Mouse (Mus musculus) ES-E14 (cell line): ENCODE results near the gene Dennd6b. TPM values are rescaled to one million over a fixed set of nuclear protein-coding genes. Genes with fewer than 3 reads are reported as not detected.
A peak's percentile ranks its signal among the peaks of the same experiment; 100 is the strongest.

Experiments
- DNase-seq: peaks from one replicate; pipeline ENCODE4 v3.0.0-alpha.2; 2013; ENCODE audit warnings: low read depth, low spot score
- H3K27ac ChIP-seq: 2 replicates; pipeline ENCODE4 v1.5.1; 2012; ENCODE audit warnings: low read depth, mild to moderate bottlenecking, low read length, moderate library complexity, mixed read lengths; ENCODE audit not compliant: poor library complexity, insufficient read depth, severe bottlenecking
- H3K36me3 ChIP-seq: 2 replicates; pipeline ENCODE4 v1.6.1; 2012; ENCODE audit warnings: mild to moderate bottlenecking, low read length, moderate library complexity, mixed read lengths; ENCODE audit not compliant: control insufficient read depth, poor library complexity, insufficient read depth, severe bottlenecking
- H3K4me1 ChIP-seq, 2 experiments: fragments of 150-350 bp in 1 of 2; sonication (generic) in 1 of 2; 2 replicates each; pipeline ENCODE4 v1.6.1; 2012; ENCODE audit warnings: low read length in 2 of 2, mild to moderate bottlenecking in 1 of 2, mixed read lengths in 1 of 2; ENCODE audit not compliant: control insufficient read depth in 2 of 2, insufficient read depth in 2 of 2, poor library complexity in 1 of 2
- H3K4me3 ChIP-seq, 2 experiments: fragments of 150-350 bp in 1 of 2; sonication (generic) in 1 of 2; 2 replicates each; pipeline ENCODE4 v1.5.1; 2012; ENCODE audit warnings: low read length in 2 of 2, low read depth in 1 of 2, mild to moderate bottlenecking in 1 of 2, mixed read lengths in 1 of 2; ENCODE audit not compliant: insufficient read depth in 1 of 2, poor library complexity in 1 of 2, severe bottlenecking in 1 of 2
- H3K9ac ChIP-seq: 2 replicates; pipeline ENCODE4 v1.6.1; 2012; ENCODE audit warnings: low read depth, mild to moderate bottlenecking, low read length, mixed read lengths; ENCODE audit not compliant: poor library complexity, insufficient read depth, severe bottlenecking
- H3K9me3 ChIP-seq: fragments of 150-350 bp; sonication (generic); 2 replicates; pipeline ENCODE4 v1.6.1; 2012; ENCODE audit warnings: low read depth, mild to moderate bottlenecking, low read length; ENCODE audit not compliant: control insufficient read depth, insufficient read depth
- CHD2 ChIP-seq: IDR thresholded peaks from 2 replicates; pipeline ENCODE4 v1.6.1; 2014; ENCODE audit warnings: mild to moderate bottlenecking, low read depth, low read length, inconsistent platforms
- HCFC1 ChIP-seq: IDR thresholded peaks from 2 replicates; pipeline ENCODE4 v1.6.1; 2012; ENCODE audit warnings: low read length, inconsistent platforms, borderline replicate concordance; ENCODE audit not compliant: insufficient read depth
- MAFK ChIP-seq: IDR thresholded peaks from 2 replicates; pipeline ENCODE4 v1.6.1; 2014; ENCODE audit warnings: mild to moderate bottlenecking, low read depth, low read length, inconsistent platforms; ENCODE audit not compliant: insufficient read depth
- ZC3H11A ChIP-seq: IDR thresholded peaks from 2 replicates; pipeline ENCODE4 v1.6.1; 2012; ENCODE audit warnings: low read depth, mild to moderate bottlenecking, inconsistent platforms, low read length, borderline replicate concordance
- ZNF384 ChIP-seq: IDR thresholded peaks from 2 replicates; pipeline ENCODE4 v1.6.1; 2012; ENCODE audit warnings: low read depth, low read length, inconsistent platforms
- in situ Hi-C, 2 experiments: fragments of 600-800 bp; cut with MboI; formaldehyde crosslinking; loops; one replicate each; pipeline ENCODE4 v1.15.1; 2025; ENCODE audit warnings: low sequenced_read_pairs in 2 of 2, inconsistent platforms in 1 of 2; ENCODE audit not compliant: unreplicated experiment in 2 of 2
- total RNA-seq: library from RNA; depleted of rRNA; stranded (reverse); fragments of 300-350 nt; gene quantifications from 2 replicates; pipeline ENCODE4 v1.2.3, GENCODE M21; 2012

Dennd6b gene
- total RNA-seq, 1 experiment: 14.4 TPM

- peak; percentile 66 for DNase-seq
- Histone ChIP-seq H3K4me1 (peaks cover 8 to 62% of the 10 kb centered on the region in 2 experiments), H3K36me3 (peaks cover 4% of the 10 kb centered on the region; the same call in 1 of the 2 replicates), H3K9me3 (no peaks in the 10 kb centered on the region), H3K27ac (peak within 1 kb of the TSS; percentile 65; the same call in 1 of the 2 replicates), H3K9ac (peak within 1 kb of the TSS; percentile 84), H3K4me3 (peak within 1 kb of the TSS; percentile 79 to 81)
- no peak for TF ChIP-seq CHD2
- TF ChIP-seq MAFK: no peak
- no peak for TF ChIP-seq HCFC1
- no peak for TF ChIP-seq ZNF384
- no peak for TF ChIP-seq ZC3H11A
- in situ Hi-C loops: no loop called here
These were observed 15.6 kb downstream of the Dennd6b start, which contains the start of gene Plxnb2 for GRCm38 (mm10) chr15:89180571-89181229. TSS of gene Plxnb2 (minus strand) at chr15:89180788.

GRCm38 (mm10) chr15:89180081-89180541, 16.2 kb downstream of the Dennd6b start:
- Histone ChIP-seq H3K4me3 (peak overlapping the region; percentile 79 to 81), H3K9ac (peak overlapping the region; percentile 80), H3K36me3 (peaks cover 4% of the 10 kb centered on the region; the same call in 1 of the 2 replicates), H3K9me3 (no peaks in the 10 kb centered on the region), H3K27ac (no peak overlapping the region), H3K4me1 (peaks cover 8 to 63% of the 10 kb centered on the region in 2 experiments)
- no peak for DNase-seq
- in situ Hi-C loops: no loop called here
- TF ChIP-seq MAFK (no peak), ZNF384 (no peak), CHD2 (no peak), ZC3H11A (no peak), HCFC1 (no peak)

DNA sequence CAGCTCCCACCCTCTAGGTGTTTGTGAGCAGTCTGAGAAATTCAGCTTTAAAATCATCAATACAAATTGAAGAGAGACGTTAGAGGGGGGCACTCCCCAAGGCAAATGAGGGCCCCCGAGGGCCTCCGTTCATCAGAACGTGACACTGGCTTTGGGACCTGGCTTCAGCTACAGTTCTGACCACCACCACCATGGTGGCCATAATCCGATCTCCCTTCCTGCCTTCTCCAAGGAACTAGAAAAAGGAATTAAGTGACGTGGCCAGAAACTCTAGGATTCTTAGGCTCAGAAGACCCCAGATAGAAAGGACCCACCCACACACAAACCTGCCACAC, 16.7 kb downstream of the Dennd6b start:
- H3K27ac ChIP-seq: no peak overlapping the region
- in situ Hi-C loops: no loop called here
- peaks cover 8 to 64% of the 10 kb centered on the region in 2 experiments for H3K4me1 ChIP-seq
- no peak for DNase-seq
- no peak for TF ChIP-seq HCFC1
- H3K9me3 ChIP-seq: no peaks in the 10 kb centered on the region
- H3K36me3 ChIP-seq: no peaks in the 10 kb centered on the region
- peak overlapping the region; percentile 80; the same call in 1 of the 2 replicates for H3K9ac ChIP-seq
- H3K4me3 ChIP-seq: peak overlapping the region; percentile 79 to 81

DNA sequence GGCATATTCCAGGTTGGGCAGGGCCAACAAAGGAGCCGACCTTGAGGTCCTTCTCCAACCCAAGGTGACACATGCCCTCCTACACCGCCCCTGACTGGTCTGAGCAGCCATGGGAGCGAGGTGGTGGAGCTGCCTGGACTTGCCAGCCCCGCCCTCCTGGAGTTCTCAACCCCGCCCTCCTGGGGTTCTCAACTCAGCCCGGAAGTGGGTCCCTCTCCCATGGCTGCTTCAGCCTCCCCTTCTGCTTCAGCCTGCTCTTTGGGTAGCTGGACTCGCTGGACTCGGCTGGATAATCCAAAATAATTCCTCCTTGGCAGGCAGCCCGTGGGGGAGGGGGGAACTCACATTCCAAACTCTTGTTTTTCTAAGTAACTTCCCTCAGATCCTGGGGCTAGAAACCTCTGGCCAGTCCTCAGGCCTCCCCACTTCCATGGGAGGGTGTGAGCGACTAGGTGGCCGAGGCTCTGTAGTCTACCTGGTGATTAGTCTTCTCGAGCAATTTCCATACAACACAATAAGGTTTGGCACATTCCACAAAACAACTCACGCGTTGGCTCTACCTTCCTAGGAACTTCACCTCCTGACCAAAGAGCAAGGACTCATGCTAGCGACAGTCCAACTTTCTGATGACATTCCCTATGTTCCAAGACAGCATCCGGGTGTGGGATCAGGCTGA, 17.2 kb downstream of the Dennd6b start:
- Histone ChIP-seq H3K36me3 (no peaks in the 10 kb centered on the region), H3K9me3 (no peaks in the 10 kb centered on the region), H3K4me1 (peaks cover 8 to 65% of the 10 kb centered on the region in 2 experiments), H3K27ac (peak overlapping the region; percentile 61), H3K9ac (peak overlapping the region; percentile 80; the same call in 1 of the 2 replicates), H3K4me3 (peak overlapping the region; percentile 79 to 81)
- peak; percentile 77 for DNase-seq
- in situ Hi-C loops: no loop called here
- TF ChIP-seq MAFK: no peak
- TF ChIP-seq CHD2: no peak
- TF ChIP-seq ZNF384: no peak
- no peak for TF ChIP-seq ZC3H11A
